Mouse (Mus musculus): ENCODE data around the gene Ube2l3. TPM values are rescaled to one million over a fixed set of nuclear protein-coding genes. Genes with fewer than 3 reads are reported as not detected.

Gene Ube2l3
- 200 TPM for polyA plus RNA-seq (2014; fragmentation: Illumina TruSeq; extraction: RNeasy Lipid Tissue Mini Kit (QIAGEN cat#74804); ENCODE audit: low replicate concordance)

GRCm38 (mm10) chr16:17202549-17202948 lies at the start of gene Ube2l3:
Gene Ube2l3 (minus strand): TSS chr16:17202649.

GRCm38 (mm10) chr16:17232794-17233701 lies 30.6 kb upstream of the Ube2l3 start, which contains the start of gene Hic2:
Gene Hic2 (plus strand): TSS chr16:17233572.

GRCm38 (mm10) chr16:17208389-17209361 lies 6.2 kb upstream of the Ube2l3 start, which contains the start of gene Rimbp3:
Gene Rimbp3 (plus strand): TSS chr16:17208603.

GRCm38 (mm10) chr16:17146772-17147235 lies 55.6 kb downstream of the Ube2l3 start, which contains the start of gene Ccdc116:
Gene Ccdc116 (minus strand): TSS chr16:17147229.

GRCm38 (mm10) chr16:17144339-17144738 lies 58.1 kb downstream of the Ube2l3 start, which contains the start of gene Ydjc:
Gene Ydjc (plus strand): TSS chr16:17144621.

DNA sequence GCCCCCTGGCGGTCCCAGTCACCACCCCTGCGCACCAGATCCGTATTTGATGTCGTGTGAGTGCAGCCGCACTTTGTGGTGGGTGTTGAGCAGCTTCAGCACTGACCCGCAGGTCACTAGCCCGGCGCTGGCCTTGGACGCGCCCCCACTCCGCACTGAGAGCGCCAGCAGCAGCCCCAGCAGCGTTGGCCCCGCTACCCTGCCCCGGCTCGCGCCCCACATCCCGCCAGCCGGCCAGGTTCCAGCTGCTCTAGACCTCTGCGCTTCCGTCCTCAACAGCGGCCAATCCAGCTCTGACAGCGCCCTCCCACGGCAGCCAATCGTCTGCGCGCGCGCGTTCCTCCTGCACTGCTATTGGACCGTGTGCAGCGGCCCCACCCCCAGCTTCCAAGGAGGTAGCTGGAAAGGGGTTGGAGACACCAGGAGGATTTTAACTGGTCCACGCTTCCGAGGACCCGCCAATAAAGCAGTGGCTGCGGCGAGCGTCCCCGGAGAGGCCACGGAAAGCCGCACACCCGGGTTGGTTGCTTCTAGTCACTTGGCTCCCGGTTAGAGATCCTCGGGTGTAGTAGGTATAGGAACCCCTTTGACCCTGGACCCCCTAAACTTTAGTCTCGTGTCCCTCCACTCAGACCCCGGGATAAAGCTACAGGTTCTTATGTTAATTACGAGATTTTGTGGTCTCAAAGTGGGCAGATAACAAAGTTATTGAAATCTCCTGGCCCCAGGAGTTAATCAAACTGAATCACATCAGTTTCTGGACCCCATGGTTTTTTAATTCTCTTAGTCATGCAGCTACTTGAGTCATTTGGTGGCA lies 70.2 kb downstream of the Ube2l3 start, which contains the start of gene Sdf2l1:
Sdf2l1 (minus strand) TSS at position 295 of the 817 bp plus-strand sequence.

GRCm38 (mm10) chr16:17124871-17125520 lies 77.5 kb downstream of the Ube2l3 start, which contains the start of gene 2610318N02Rik:
Gene 2610318N02Rik (minus strand): TSS chr16:17125167.

DNA sequence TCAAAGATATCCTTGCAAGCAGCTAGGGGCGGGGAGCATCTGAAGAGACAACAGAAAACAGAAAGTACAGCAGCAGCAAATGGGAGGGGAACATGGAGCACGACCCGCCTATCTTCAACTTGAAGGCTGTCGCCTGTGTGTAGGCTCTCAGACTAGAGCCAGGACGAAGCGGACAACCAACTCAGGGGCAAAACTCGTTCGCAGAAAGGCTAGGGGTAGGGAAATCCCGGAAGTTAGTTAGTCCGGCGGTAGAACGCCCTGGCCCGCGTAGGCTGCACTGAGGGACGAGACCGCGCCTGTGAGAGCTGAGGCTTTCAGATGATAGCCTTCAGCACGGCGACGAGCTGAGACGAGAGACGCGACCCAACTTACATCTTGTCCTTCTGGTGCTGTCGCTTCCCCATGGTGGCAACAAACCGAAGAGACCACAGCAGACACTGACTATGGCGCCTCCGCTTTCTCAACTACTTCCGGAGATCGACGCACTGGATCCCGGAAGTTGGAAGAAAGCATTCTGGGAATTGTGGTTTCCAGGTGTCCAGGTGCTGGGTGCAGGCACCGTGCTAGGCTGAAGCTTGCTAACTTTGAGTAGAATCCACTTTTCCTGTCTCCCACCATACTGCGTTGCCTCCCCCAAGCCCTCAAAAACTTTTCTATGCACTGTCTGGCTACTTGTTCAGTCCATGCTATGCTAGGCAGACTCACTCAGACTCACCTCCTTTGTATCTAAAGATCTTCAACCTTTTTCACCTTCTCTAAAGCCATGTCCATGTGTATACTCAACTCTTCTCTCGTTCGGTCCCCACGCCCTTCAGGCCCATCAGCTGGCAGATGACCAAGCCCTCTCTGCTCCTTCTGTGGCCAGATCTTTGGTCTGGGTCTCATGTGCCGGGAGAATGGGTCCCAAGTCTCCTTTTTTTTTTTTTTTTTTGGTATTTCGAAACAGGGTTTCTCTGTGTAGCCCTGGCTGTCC lies 91.4 kb downstream of the Ube2l3 start, which contains the start of gene Ppil2:
Ppil2 (minus strand) TSS at position 487 of the 973 bp plus-strand sequence.

Other genes starting within 250 kb of the Ube2l3 start
- gene Mapk1, start 219.3 kb downstream of the Ube2l3 start, polyA plus RNA-seq (2014; fragmentation: Illumina TruSeq; extraction: RNeasy Lipid Tissue Mini Kit (QIAGEN cat#74804); ENCODE audit: low replicate concordance), result 238 TPM
- gene Ypel1, start 133.0 kb downstream of the Ube2l3 start, polyA plus RNA-seq (2014; fragmentation: Illumina TruSeq; extraction: RNeasy Lipid Tissue Mini Kit (QIAGEN cat#74804); ENCODE audit: low replicate concordance), result 0.26 TPM
- 123 TPM for gene Ppil2, start 91.4 kb downstream of the Ube2l3 start, polyA plus RNA-seq (2014; fragmentation: Illumina TruSeq; extraction: RNeasy Lipid Tissue Mini Kit (QIAGEN cat#74804); ENCODE audit: low replicate concordance)
- not detected for gene 2610318N02Rik, start 77.5 kb downstream of the Ube2l3 start, polyA plus RNA-seq (2014; fragmentation: Illumina TruSeq; extraction: RNeasy Lipid Tissue Mini Kit (QIAGEN cat#74804); ENCODE audit: low replicate concordance)
- 8.6 TPM for gene Sdf2l1, start 70.3 kb downstream of the Ube2l3 start, polyA plus RNA-seq (2014; fragmentation: Illumina TruSeq; extraction: RNeasy Lipid Tissue Mini Kit (QIAGEN cat#74804); ENCODE audit: low replicate concordance)
- gene Ydjc, start 58.0 kb downstream of the Ube2l3 start, polyA plus RNA-seq (2014; fragmentation: Illumina TruSeq; extraction: RNeasy Lipid Tissue Mini Kit (QIAGEN cat#74804); ENCODE audit: low replicate concordance), result not detected
- 1.7 TPM for gene Ccdc116, start 55.4 kb downstream of the Ube2l3 start, polyA plus RNA-seq (2014; fragmentation: Illumina TruSeq; extraction: RNeasy Lipid Tissue Mini Kit (QIAGEN cat#74804); ENCODE audit: low replicate concordance)
- gene Rimbp3, start 6.0 kb upstream of the Ube2l3 start, polyA plus RNA-seq (2014; fragmentation: Illumina TruSeq; extraction: RNeasy Lipid Tissue Mini Kit (QIAGEN cat#74804); ENCODE audit: low replicate concordance), result not detected
- gene Hic2, start 30.9 kb upstream of the Ube2l3 start, polyA plus RNA-seq (2014; fragmentation: Illumina TruSeq; extraction: RNeasy Lipid Tissue Mini Kit (QIAGEN cat#74804); ENCODE audit: low replicate concordance), result 0.59 TPM
- gene Tmem191c, start 73.4 kb upstream of the Ube2l3 start, polyA plus RNA-seq (2014; fragmentation: Illumina TruSeq; extraction: RNeasy Lipid Tissue Mini Kit (QIAGEN cat#74804); ENCODE audit: low replicate concordance), result not detected
- not detected for gene Serpind1, start 128.7 kb upstream of the Ube2l3 start, polyA plus RNA-seq (2014; fragmentation: Illumina TruSeq; extraction: RNeasy Lipid Tissue Mini Kit (QIAGEN cat#74804); ENCODE audit: low replicate concordance)
- 115 TPM for gene Snap29, start 203.3 kb upstream of the Ube2l3 start, polyA plus RNA-seq (2014; fragmentation: Illumina TruSeq; extraction: RNeasy Lipid Tissue Mini Kit (QIAGEN cat#74804); ENCODE audit: low replicate concordance)
- 10.9 TPM for gene Pi4ka, start 203.7 kb upstream of the Ube2l3 start, polyA plus RNA-seq (2014; fragmentation: Illumina TruSeq; extraction: RNeasy Lipid Tissue Mini Kit (QIAGEN cat#74804); ENCODE audit: low replicate concordance)
- gene Crkl, start 249.3 kb upstream of the Ube2l3 start, polyA plus RNA-seq (2014; fragmentation: Illumina TruSeq; extraction: RNeasy Lipid Tissue Mini Kit (QIAGEN cat#74804); ENCODE audit: low replicate concordance), result 26.2 TPM